Mouse (Mus musculus): ENCODE measurements around the gene Cd72.

- no peak for TF ChIP-seq CTCF (IDR thresholded peaks at IDR 0.05; ENCODE audit: low read depth, low read length)
- no peak for TF ChIP-seq POLR2A (IDR thresholded peaks at IDR 0.05; ENCODE audit: extremely low read depth, insufficient read depth, low read length)
Measured at GRCm38 (mm10) chr4:43456470-43456869, 2.0 kb upstream of the Cd72 start.

Measured in liver, adult 2 months (tissue).